Mouse (Mus musculus): ENCODE measurements at regions not wholly inside any gene's neighbourhood (a gene's known extent, or its start where the extent isn't known, plus 50 kb on each side); places are given as distances from the start of the nearest gene placed in this dataset.

DNA sequence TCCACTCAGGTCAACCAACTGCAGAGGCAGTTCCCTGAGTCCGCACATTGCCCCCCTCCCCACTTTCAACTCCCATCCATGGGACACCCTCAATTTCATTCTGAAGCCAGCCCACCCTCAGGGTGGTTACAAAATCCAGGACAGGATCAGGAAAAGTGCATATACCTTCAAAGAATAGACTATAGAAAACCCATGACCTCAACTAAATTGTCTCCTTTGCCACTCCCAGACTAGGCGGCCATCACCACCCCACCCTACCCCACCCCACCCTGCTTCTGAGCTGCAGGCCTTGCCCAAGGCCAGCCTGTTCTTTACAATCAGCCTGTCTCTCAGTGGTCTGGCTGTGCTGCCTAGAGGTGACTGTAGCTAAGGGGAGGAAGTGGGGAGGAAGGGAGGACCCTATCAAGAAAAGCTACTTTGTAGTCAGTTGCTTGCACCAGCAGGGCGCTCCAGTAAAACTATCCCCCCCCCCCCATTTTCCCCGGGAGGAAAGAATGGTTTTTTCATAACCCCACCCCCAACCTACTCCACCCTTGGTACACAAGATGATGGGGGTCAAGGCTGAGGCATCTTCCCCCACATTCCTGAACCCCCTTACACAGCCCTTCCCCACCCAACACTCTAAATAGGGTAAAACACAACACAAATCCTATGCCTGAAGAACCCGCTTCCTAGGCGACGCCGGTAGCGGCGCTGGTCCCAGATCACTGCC is 490.9 kb downstream of the Prss52 start:
- no peak for DNase-seq (ENCODE audit: low read depth, low spot score)

DNA sequence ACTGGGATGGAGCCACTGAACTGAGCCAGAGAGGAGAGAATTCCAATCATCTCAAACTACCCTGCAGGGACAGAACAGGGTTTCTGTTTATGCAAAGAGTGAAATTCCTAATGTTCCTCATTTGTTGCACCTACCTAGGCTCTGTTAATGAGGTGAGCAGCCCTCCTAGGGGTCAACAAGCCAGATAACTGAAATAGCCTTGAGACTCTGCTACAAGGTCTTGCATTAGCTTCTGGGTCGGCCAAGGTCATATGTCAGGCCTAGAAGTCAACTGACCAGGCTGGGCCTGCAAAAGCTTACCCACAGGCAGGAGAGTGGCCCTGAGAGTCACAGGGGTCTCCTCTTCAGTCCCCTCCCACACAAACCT is 491.4 kb downstream of the Prss52 start:
- no peak for DNase-seq (ENCODE audit: low read depth, low spot score)

DNA sequence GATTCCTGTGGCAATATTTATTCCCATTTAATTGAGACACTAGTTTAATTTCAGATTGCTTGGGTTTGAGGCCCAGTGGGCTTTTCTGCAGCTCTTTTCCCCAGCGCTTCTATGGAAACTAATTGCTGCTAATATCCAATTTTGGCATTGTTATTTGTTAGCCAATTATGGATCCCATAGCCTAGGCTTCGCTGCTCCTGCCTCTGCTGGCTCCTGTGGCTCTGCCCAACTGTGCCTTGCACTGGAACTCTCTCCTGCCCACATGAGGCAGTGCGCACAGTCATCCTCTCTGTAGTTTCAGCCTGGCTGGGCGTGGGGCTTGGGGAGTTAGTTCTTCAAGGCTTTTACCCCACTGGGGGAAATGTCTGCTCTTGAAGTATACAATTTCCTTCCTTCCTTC is 491.8 kb downstream of the Prss52 start:
- no peak for DNase-seq (ENCODE audit: low read depth, low spot score)

DNA sequence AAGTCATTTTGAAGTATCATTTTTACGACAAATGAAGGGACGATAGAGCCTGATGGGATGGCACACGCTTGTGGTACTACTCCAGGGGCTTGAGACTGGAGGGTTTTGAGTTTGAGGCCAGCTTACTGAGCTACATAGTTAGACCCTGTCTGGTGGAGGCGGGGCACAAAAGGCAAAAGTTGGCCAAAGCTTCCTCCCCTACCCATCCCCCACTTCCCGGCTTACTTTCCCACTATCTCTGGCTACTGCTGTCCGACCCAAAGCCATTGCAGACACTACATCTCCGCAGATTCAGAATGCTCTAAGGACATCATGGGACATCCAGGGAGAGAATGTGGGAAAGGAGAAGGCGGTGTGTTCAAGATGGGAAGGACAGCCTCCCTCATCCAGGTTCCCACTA is 493.1 kb downstream of the Prss52 start:
- DNase-seq (ENCODE audit: low read depth, low spot score): no peak
